Mouse (Mus musculus) hindbrain, embryonic 15.5 days (tissue): ENCODE results near the gene Cabin1. TPM values are rescaled to one million over a fixed set of nuclear protein-coding genes. Genes with fewer than 3 reads are reported as not detected.

Source experiments
- ATAC-seq: fragments of 200-750 bp; cut with Nextera tagmentation; 2 replicates; pipeline ENCODE4 v1.8.0; 2017; ENCODE audit warnings: low read depth, moderate number of reproducible peaks, moderate TSS enrichment; ENCODE audit not compliant: low FRiP score
- H3K27ac ChIP-seq: fragments of 300-500 bp; sonication (generic); replicated peaks from 2 replicates; pipeline ENCODE4 v1.5.1; 2015; ENCODE audit warnings: mild to moderate bottlenecking, inconsistent platforms
- H3K27me3 ChIP-seq: fragments of 300-500 bp; sonication (generic); 2 replicates; pipeline ENCODE4 v1.6.1; 2015; ENCODE audit warnings: control low read depth, inconsistent platforms
- H3K36me3 ChIP-seq: fragments of 300-500 bp; sonication (generic); 2 replicates; pipeline ENCODE4 v1.6.1; 2015; ENCODE audit warnings: control low read depth, inconsistent platforms
- H3K4me1 ChIP-seq: fragments of 300-500 bp; sonication (generic); replicated peaks from 2 replicates; pipeline ENCODE4 v1.6.1; 2015; ENCODE audit warnings: control low read depth, inconsistent platforms
- H3K4me2 ChIP-seq: fragments of 300-500 bp; sonication (generic); 2 replicates; pipeline ENCODE4 v1.6.1; 2015; ENCODE audit warnings: moderate library complexity, mild to moderate bottlenecking, inconsistent platforms
- H3K4me3 ChIP-seq: fragments of 300-500 bp; sonication (generic); 2 replicates; pipeline ENCODE4 v1.5.1; 2015; ENCODE audit warnings: mild to moderate bottlenecking, inconsistent platforms
- H3K9ac ChIP-seq: fragments of 300-500 bp; sonication (generic); 2 replicates; pipeline ENCODE4 v1.6.1; 2015; ENCODE audit warnings: inconsistent platforms
- H3K9me3 ChIP-seq: fragments of 300-500 bp; sonication (generic); 2 replicates; pipeline ENCODE4 v1.6.1; 2016; ENCODE audit warnings: control low read depth, inconsistent platforms
- WGBS: fragments of 180-500 bp; shearing (Covaris S2); methylation state at CpG from one replicate; pipeline ENCODE4 v1.1.7; 2015; 5-methylcytosine and 5-hydroxymethylcytosine counted together
- polyA plus RNA-seq: library from polyadenylated mRNA; unstranded; fragments of >200 nt; fragmentation: Nextera tagmentation; extraction: Ambion mirVana; gene quantifications from 2 replicates; pipeline ENCODE4 v1.2.1, GENCODE M21; 2015

Gene Cabin1
- polyA plus RNA-seq, 1 experiment from 2014 or later = 40.0 TPM

GRCm38 (mm10) chr10:75762413-75762812 lies 1.7 kb downstream of the Cabin1 start:
- Histone ChIP-seq H3K4me3 (peak overlapping the region; percentile 12; the same call in 1 of the 2 replicates), H3K9ac (0 out of 2 replicates have a peak overlapping the region, but pooled peaks have one; percentile 29)

GRCm38 (mm10) chr10:75760311-75760710 lies 3.8 kb downstream of the Cabin1 start:
- ATAC-seq = no peak
- WGBS = 99% methylated on average over 3 of the region's 3 CpGs
- no peak overlapping the region for H3K9ac ChIP-seq
- H3K27ac ChIP-seq = no peak overlapping the region
- H3K36me3 ChIP-seq = peaks cover 12% of the 10 kb centered on the region; the same call in 1 of the 2 replicates
- no peaks in the 10 kb centered on the region for H3K9me3 ChIP-seq
- no peak overlapping the region for H3K4me3 ChIP-seq
- no peaks in the 10 kb centered on the region for H3K27me3 ChIP-seq
- H3K4me2 ChIP-seq = no peak overlapping the region
- H3K4me1 ChIP-seq = peaks cover 21% of the 10 kb centered on the region

More at GRCm38 (mm10) chr10:75762413-75762812, 1.7 kb downstream of the Cabin1 start:
- Histone ChIP-seq H3K4me2 (peak overlapping the region; percentile 84), H3K27ac (no peak overlapping the region), H3K4me1 (peaks cover 21% of the 10 kb centered on the region), H3K27me3 (no peaks in the 10 kb centered on the region), H3K36me3 (peaks cover 12% of the 10 kb centered on the region; the same call in 1 of the 2 replicates), H3K9me3 (no peaks in the 10 kb centered on the region)
- no peak for ATAC-seq
- over 99% methylated on average over 3 of the region's 3 CpGs for WGBS

DNA sequence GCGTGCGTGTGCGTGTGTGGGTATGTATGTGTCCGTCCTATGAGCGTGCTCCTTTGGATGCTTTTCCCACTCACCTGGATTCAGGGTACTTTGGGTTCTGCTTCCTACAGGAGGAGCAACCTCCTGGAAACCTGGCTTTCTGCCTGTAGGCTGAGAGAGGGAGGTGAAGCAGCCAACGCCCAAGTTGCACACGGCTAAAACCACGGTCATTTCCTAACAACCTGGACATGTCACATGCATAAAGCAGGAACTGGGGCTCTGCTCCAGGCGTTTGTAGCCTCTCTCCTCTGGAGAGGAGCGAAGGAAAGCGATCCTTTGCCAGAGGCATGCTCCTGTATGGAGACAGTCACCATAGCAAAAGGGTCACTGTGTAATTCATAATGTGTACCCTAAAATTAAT lies 7.4 kb downstream of the Cabin1 start:
- no peak overlapping the region for H3K4me3 ChIP-seq
- H3K9me3 ChIP-seq = no peaks in the 10 kb centered on the region
- WGBS = 97% methylated on average over 11 of the region's 11 CpGs
- H3K36me3 ChIP-seq = peaks cover 38% of the 10 kb centered on the region
- H3K4me1 ChIP-seq = peaks cover 3% of the 10 kb centered on the region; the same call in 1 of the 2 replicates
- no peak for ATAC-seq
- H3K4me2 ChIP-seq = no peak overlapping the region
- no peak overlapping the region for H3K27ac ChIP-seq
- H3K9ac ChIP-seq = no peak overlapping the region
- no peaks in the 10 kb centered on the region for H3K27me3 ChIP-seq

DNA sequence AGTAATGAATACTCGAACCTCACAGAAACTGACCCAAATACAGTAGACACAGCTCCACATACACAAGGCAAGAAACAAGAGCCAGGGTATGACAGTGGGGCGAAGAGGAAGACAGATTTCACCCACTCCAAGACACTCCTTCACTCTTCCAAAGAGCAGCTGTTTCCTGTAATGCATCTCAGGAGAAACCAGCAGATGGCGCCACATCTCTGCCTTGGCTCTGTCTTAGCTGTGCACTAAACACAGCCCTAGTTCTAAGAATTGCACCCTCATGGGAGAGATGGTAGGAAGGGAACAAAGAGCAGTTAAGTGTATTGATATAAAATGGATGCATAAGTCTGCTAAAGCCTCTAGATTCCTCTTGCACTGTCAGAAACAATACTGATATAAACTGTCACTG lies 20.1 kb downstream of the Cabin1 start:
- H3K9me3 ChIP-seq = no peaks in the 10 kb centered on the region
- peak overlapping the region; percentile 36; the same call in 1 of the 2 replicates for H3K27ac ChIP-seq
- H3K36me3 ChIP-seq = peaks cover 73% of the 10 kb centered on the region
- peak; percentile 87 for ATAC-seq
- H3K4me3 ChIP-seq = no peak overlapping the region
- H3K27me3 ChIP-seq = no peaks in the 10 kb centered on the region
- H3K4me1 ChIP-seq = no peaks in the 10 kb centered on the region
- H3K9ac ChIP-seq = no peak overlapping the region
- no peak overlapping the region for H3K4me2 ChIP-seq
- WGBS = 45% methylated on average over 3 of the region's 3 CpGs

DNA sequence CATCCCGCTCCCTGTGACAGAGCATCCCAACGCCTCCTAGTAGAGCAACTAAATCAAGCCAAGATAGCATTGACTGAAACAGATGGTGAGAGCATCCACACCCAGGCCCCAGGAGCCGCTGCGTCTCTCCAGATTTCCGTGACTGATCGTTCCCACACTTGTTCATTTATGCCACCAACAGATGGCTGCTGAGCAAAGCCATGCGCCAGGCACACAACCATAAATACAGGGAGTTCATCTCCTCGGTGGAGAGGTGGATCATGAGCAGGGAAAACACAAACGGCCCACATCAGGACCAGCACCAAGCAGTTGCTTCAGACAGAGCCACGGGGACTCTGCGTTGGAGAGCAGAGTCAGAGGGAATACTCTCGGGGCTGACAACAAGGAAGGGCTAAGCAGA lies 20.8 kb downstream of the Cabin1 start:
- no peak overlapping the region for H3K9ac ChIP-seq
- 87% methylated on average over 12 of the region's 12 CpGs for whole genome bisulfite sequencing
- no peaks in the 10 kb centered on the region for H3K27me3 ChIP-seq
- no peak overlapping the region for H3K4me2 ChIP-seq
- 0 out of 2 replicates have a peak, but pooled peaks have one; percentile 8 for ATAC-seq
- H3K36me3 ChIP-seq = peaks cover 75% of the 10 kb centered on the region
- H3K27ac ChIP-seq = no peak overlapping the region
- H3K9me3 ChIP-seq = no peaks in the 10 kb centered on the region
- H3K4me1 ChIP-seq = no peaks in the 10 kb centered on the region
- H3K4me3 ChIP-seq = no peak overlapping the region

- H3K27ac ChIP-seq = no peak overlapping the region
- H3K9me3 ChIP-seq = no peaks in the 10 kb centered on the region
- H3K9ac ChIP-seq = no peak overlapping the region
- no peaks in the 10 kb centered on the region for H3K27me3 ChIP-seq
- no peaks in the 10 kb centered on the region for H3K4me1 ChIP-seq
- peaks cover 70% of the 10 kb centered on the region for H3K36me3 ChIP-seq
- ATAC-seq = no peak
- H3K4me2 ChIP-seq = no peak overlapping the region
- no peak overlapping the region for H3K4me3 ChIP-seq
- WGBS = 93% methylated on average over 3 of the region's 3 CpGs
Measured at GRCm38 (mm10) chr10:75740866-75741265, 23.3 kb downstream of the Cabin1 start.

DNA sequence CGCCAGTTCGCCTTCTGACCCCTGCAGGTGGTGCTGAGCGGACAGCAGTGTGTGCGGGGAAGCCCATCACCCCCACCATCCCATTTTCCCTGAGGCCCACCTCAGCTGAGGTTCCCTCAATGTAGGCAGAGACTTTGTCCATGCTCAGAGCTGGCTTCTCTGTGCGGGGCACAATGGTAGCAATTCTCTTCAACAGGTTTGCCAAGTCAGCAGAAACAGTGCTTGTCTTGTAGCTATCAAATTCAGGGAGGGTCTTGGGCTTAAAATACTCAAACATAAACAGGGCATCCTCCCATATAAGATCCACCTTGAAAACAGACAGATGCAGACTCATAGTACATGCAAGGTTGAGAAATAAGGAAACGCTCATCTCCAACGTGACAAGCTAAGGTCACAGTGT lies 38.7 kb downstream of the Cabin1 start:
- WGBS = 92% methylated on average over 7 of the region's 7 CpGs
- H3K9me3 ChIP-seq = no peaks in the 10 kb centered on the region
- no peaks in the 10 kb centered on the region for H3K27me3 ChIP-seq
- H3K4me3 ChIP-seq = no peak overlapping the region
- H3K9ac ChIP-seq = no peak overlapping the region
- no peaks in the 10 kb centered on the region for H3K4me1 ChIP-seq
- no peak overlapping the region for H3K4me2 ChIP-seq
- ATAC-seq = no peak
- H3K36me3 ChIP-seq = peaks cover 75% of the 10 kb centered on the region
- H3K27ac ChIP-seq = no peak overlapping the region

DNA sequence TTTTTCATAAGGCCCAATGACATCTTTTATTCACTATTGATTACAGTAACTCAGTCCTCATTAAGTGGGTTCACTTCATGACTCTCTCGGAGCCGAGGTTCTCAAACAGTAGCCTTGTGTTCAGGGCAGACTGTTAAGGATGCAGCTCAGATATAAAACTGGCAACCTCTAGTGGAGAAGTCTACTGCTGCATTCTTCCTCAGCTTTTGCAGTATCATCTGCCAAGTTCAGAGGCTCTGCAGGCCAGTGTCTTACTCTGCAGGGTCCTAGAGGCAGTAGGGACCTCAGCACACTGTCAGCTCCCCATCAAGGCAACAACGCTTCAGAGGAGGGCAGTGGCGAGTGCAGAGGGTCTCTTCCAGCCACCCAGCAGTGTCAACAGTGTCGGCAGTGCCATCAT lies 43.9 kb downstream of the Cabin1 start:
- peak; percentile 78 for ATAC-seq
- Histone ChIP-seq H3K4me3 (no peak overlapping the region), H3K36me3 (peaks cover 59% of the 10 kb centered on the region), H3K27me3 (no peaks in the 10 kb centered on the region), H3K4me2 (no peak overlapping the region), H3K9me3 (no peaks in the 10 kb centered on the region), H3K4me1 (no peaks in the 10 kb centered on the region), H3K27ac (0 out of 2 replicates have a peak overlapping the region, but pooled peaks have one; percentile 35), H3K9ac (no peak overlapping the region)
- WGBS = 84% methylated on average over 5 of the region's 5 CpGs

DNA sequence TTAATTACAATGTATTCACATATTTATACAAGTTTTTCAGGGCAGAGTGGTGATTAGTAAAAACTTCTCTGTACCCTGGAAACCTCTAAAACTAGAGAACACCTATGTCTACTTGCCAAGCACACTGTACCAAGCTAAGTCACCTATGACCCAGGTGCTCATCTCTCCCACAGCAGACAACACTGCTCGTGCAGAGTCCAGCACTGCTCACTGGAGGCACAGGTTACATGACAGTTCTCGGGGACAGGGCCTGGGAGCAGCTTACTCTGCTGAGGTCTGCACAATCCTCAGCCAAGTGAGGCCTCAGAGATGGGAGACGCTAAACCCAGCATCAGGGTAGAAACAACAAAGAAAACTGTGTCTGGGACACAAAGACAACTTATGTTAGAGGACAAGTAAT lies 49.3 kb downstream of the Cabin1 start:
- no peak overlapping the region for H3K9ac ChIP-seq
- H3K27me3 ChIP-seq = no peaks in the 10 kb centered on the region
- H3K36me3 ChIP-seq = peaks cover 49% of the 10 kb centered on the region
- no peak overlapping the region for H3K4me3 ChIP-seq
- no peaks in the 10 kb centered on the region for H3K4me1 ChIP-seq
- ATAC-seq = no peak
- no peaks in the 10 kb centered on the region for H3K9me3 ChIP-seq
- no peak overlapping the region for H3K4me2 ChIP-seq
- 85% methylated on average over 3 of the region's 3 CpGs for WGBS
- no peak overlapping the region for H3K27ac ChIP-seq

DNA sequence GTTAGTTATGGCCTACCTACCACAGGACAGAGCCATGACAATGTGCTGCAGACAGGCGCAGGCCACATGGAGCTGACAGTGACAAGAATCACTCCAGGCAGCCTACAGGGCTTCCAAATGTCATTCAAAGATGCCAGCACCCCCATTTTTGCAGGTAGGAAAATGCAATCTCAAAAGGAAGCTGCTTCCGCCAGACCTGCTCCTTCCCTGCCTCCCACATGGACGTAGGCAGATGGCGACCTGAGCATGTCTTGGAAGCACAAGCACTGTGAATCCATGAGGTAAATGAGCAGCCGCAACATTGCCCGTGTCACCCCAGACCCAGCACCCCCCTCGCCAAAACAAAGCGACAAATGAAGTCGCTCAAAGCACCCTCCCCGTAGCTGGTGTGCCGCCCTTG lies 51.1 kb downstream of the Cabin1 start:
- Histone ChIP-seq H3K27ac (no peak overlapping the region), H3K4me2 (no peak overlapping the region), H3K27me3 (no peaks in the 10 kb centered on the region), H3K9ac (no peak overlapping the region), H3K4me3 (no peak overlapping the region), H3K36me3 (peaks cover 58% of the 10 kb centered on the region), H3K4me1 (peaks cover 7% of the 10 kb centered on the region), H3K9me3 (no peaks in the 10 kb centered on the region)
- ATAC-seq = no peak
- WGBS = 91% methylated on average over 11 of the region's 11 CpGs

GRCm38 (mm10) chr10:75710210-75710609 lies 53.9 kb downstream of the Cabin1 start:
- H3K4me2 ChIP-seq = no peak overlapping the region
- H3K9me3 ChIP-seq = no peaks in the 10 kb centered on the region
- 92% methylated on average over 2 of the region's 2 CpGs for WGBS
- peaks cover 11% of the 10 kb centered on the region for H3K4me1 ChIP-seq
- no peak overlapping the region for H3K4me3 ChIP-seq
- H3K9ac ChIP-seq = no peak overlapping the region
- peaks cover 45% of the 10 kb centered on the region for H3K36me3 ChIP-seq
- H3K27ac ChIP-seq = no peak overlapping the region
- ATAC-seq = no peak
- H3K27me3 ChIP-seq = no peaks in the 10 kb centered on the region

DNA sequence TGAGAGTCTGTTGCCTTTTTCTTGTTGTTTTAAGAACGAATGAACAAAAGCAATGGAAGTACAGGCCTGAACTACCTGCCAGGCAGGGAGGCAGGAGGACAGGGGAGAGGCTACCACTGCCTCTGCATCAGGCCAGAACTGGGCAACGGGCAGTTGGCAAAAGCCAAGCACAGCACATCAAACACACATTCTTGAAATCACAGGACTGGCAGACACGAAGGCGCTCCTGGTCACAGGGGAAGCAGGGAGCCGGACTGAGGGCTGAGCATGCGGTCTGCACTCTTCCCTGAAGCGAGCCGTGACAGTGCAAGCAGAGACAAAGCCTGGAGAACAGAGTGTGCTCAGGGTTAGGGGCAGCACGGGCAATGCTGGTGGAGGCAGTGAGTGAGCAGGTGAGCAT lies 54.9 kb downstream of the Cabin1 start:
- no peak overlapping the region for H3K4me2 ChIP-seq
- H3K9ac ChIP-seq = no peak overlapping the region
- no peak overlapping the region for H3K4me3 ChIP-seq
- no peak overlapping the region for H3K27ac ChIP-seq
- ATAC-seq = no peak
- peaks cover 42% of the 10 kb centered on the region for H3K36me3 ChIP-seq
- no peaks in the 10 kb centered on the region for H3K9me3 ChIP-seq
- H3K27me3 ChIP-seq = no peaks in the 10 kb centered on the region
- H3K4me1 ChIP-seq = peaks cover 20% of the 10 kb centered on the region
- WGBS = 90% methylated on average over 9 of the region's 9 CpGs

GRCm38 (mm10) chr10:75708633-75708992 lies 55.5 kb downstream of the Cabin1 start:
- no peak overlapping the region for H3K4me2 ChIP-seq

More at GRCm38 (mm10) chr10:75708633-75708992, 55.5 kb downstream of the Cabin1 start:
- no peak overlapping the region for H3K9ac ChIP-seq
- H3K9me3 ChIP-seq = no peaks in the 10 kb centered on the region
- no peak overlapping the region for H3K27ac ChIP-seq
- 34% methylated on average over 9 of the region's 9 CpGs for WGBS
- ATAC-seq = peak; percentile 45
- H3K4me3 ChIP-seq = no peak overlapping the region
- H3K27me3 ChIP-seq = no peaks in the 10 kb centered on the region
- H3K4me1 ChIP-seq = peaks cover 27% of the 10 kb centered on the region
- peaks cover 38% of the 10 kb centered on the region for H3K36me3 ChIP-seq
